Mouse (Mus musculus): ENCODE measurements around the gene Kin.

GRCm38 (mm10) chr2:10127471-10127870 is 47.1 kb downstream of the Kin start:
- TF ChIP-seq CTCF (IDR thresholded peaks at IDR 0.05; ENCODE audit: borderline replicate concordance, insufficient read depth, low read length) = no peak
- no peak for TF ChIP-seq POLR2A (IDR thresholded peaks at IDR 0.05; ENCODE audit: low read depth, low read length)
